Mouse (Mus musculus) hindbrain, embryonic 16.5 days (tissue): ENCODE results near the gene Arhgap21. TPM values are rescaled to one million over a fixed set of nuclear protein-coding genes. Genes with fewer than 3 reads are reported as not detected.

Experiments used
- ATAC-seq: fragments of 200-750 bp; cut with Nextera tagmentation; 2 replicates; pipeline ENCODE4 v1.8.0; 2017; ENCODE audit warnings: moderate TSS enrichment, moderate library complexity
- H3K27ac ChIP-seq: fragments of 300-500 bp; sonication (generic); 2 replicates; pipeline ENCODE4 v1.5.1; 2014; ENCODE audit warnings: low read depth, mild to moderate bottlenecking, control low read depth, low read length, moderate library complexity
- H3K27me3 ChIP-seq: fragments of 300-500 bp; sonication (generic); replicated peaks from 2 replicates; pipeline ENCODE4 v1.6.1; 2014; ENCODE audit warnings: low read length; ENCODE audit not compliant: control insufficient read depth, insufficient read depth
- H3K36me3 ChIP-seq: fragments of 300-500 bp; sonication (generic); 2 replicates; pipeline ENCODE4 v1.6.1; 2014; ENCODE audit warnings: mild to moderate bottlenecking, low read length, moderate library complexity, mixed read lengths; ENCODE audit not compliant: control insufficient read depth, insufficient read depth
- H3K4me1 ChIP-seq: fragments of 300-500 bp; sonication (generic); 2 replicates; pipeline ENCODE4 v1.6.1; 2014; ENCODE audit warnings: low read depth, low read length; ENCODE audit not compliant: control insufficient read depth, insufficient read depth
- H3K4me2 ChIP-seq: fragments of 300-500 bp; sonication (generic); 2 replicates; pipeline ENCODE4 v1.6.1; 2014; ENCODE audit warnings: mild to moderate bottlenecking, low read length, control low read depth, moderate library complexity
- H3K4me3 ChIP-seq: fragments of 300-500 bp; sonication (generic); 2 replicates; pipeline ENCODE4 v1.5.1; 2014; ENCODE audit warnings: mild to moderate bottlenecking, low read length, control low read depth, moderate library complexity
- H3K9ac ChIP-seq: fragments of 300-500 bp; sonication (generic); 2 replicates; pipeline ENCODE4 v1.6.1; 2014; ENCODE audit warnings: low read depth, mild to moderate bottlenecking, control low read depth, low read length, moderate library complexity
- H3K9me3 ChIP-seq: fragments of 300-500 bp; sonication (generic); 2 replicates; pipeline ENCODE4 v1.6.1; 2014; ENCODE audit warnings: mild to moderate bottlenecking, low read length, moderate library complexity; ENCODE audit not compliant: control insufficient read depth
- WGBS: fragments of 180-500 bp; shearing (Covaris S2); extraction: QIAGEN DNeasy Blood & Tissue Kit; methylation state at CpG from one replicate; pipeline ENCODE4 v1.1.7; 2014; 5-methylcytosine and 5-hydroxymethylcytosine counted together
- polyA plus RNA-seq: library from polyadenylated mRNA; unstranded; fragments of >200 nt; fragmentation: Nextera tagmentation; extraction: Ambion mirVana; gene quantifications from 2 replicates; pipeline ENCODE4 v1.2.1, GENCODE M21; 2015

Gene Arhgap21
- polyA plus RNA-seq, 1 experiment from 2014 or later: 24.7 TPM

DNA sequence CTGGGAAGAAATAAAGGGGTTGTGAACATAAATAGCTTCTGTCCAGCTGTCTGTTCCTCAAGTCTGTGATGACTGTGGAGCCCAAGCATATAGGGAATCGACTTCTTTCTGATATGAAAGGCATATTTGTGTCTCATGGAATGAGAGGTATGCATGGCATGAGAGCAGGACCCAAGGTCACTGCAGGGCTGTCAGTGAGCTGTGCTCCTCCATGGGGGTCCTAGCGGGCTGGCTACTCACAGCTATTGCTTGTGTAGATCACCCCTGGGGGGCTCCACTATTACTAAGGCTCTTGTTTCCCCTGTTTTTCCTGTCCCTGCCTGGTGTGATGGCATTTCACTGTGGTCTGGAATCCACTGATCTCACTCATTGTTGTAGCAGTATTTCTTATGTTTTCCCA lies 22.2 kb upstream of the Arhgap21 start:
- no peak overlapping the region for H3K9ac ChIP-seq
- no peaks in the 10 kb centered on the region for H3K36me3 ChIP-seq
- 60% methylated on average over 2 of the region's 2 CpGs for WGBS
- H3K27ac ChIP-seq: no peak overlapping the region
- no peak for ATAC-seq
- no peaks in the 10 kb centered on the region for H3K27me3 ChIP-seq
- H3K9me3 ChIP-seq: no peaks in the 10 kb centered on the region
- H3K4me3 ChIP-seq: no peak overlapping the region
- H3K4me1 ChIP-seq: no peaks in the 10 kb centered on the region
- H3K4me2 ChIP-seq: no peak overlapping the region

DNA sequence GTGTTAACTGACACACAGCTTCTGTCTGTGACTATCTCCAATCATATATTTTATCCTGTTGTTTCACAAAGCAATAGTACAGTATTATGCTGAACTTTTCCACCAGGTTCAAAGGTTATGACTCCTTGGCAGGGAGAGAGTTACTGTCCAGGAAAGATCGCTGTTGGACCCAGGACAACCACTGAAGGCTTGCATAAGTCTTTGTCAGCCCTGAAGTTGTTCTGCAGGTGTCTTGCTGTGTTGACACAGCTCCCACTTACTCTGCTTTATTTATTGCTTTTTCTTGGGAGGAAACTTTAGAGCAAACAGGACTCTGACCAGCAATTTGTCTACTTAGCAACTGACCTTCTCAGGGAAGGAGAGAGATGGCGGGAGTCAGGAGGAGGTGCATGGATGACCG lies 21.4 kb upstream of the Arhgap21 start:
- no peaks in the 10 kb centered on the region for H3K27me3 ChIP-seq
- no peaks in the 10 kb centered on the region for H3K4me1 ChIP-seq
- H3K9me3 ChIP-seq: no peaks in the 10 kb centered on the region
- H3K27ac ChIP-seq: no peak overlapping the region
- WGBS: 75% methylated on average over 3 of the region's 3 CpGs
- no peak overlapping the region for H3K4me2 ChIP-seq
- no peak overlapping the region for H3K9ac ChIP-seq
- H3K36me3 ChIP-seq: no peaks in the 10 kb centered on the region
- no peak for ATAC-seq
- H3K4me3 ChIP-seq: no peak overlapping the region

DNA sequence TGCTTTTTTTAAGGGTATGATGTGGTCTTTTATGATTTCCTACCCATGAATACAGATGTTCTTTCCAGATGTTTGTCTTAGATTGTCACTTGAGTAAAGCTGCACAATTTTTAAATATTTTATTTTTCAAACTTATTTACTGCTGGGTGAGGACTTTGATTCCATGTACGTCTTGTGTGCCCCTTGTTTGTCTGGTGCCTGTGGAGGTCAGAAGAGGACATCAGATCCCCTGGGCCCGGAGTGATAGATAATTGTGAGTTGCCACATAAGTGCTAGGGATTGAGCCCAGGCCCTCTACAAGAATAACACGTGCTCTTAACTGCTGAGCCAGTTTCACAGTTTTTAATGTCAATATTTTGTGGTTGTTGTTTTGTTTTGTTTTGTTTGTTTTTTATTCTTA lies 19.1 kb upstream of the Arhgap21 start:
- no peak overlapping the region for H3K4me3 ChIP-seq
- 82% methylated on average over 3 of the region's 3 CpGs for WGBS
- H3K27me3 ChIP-seq: no peaks in the 10 kb centered on the region
- no peak overlapping the region for H3K4me2 ChIP-seq
- H3K9ac ChIP-seq: no peak overlapping the region
- H3K9me3 ChIP-seq: no peaks in the 10 kb centered on the region
- no peaks in the 10 kb centered on the region for H3K4me1 ChIP-seq
- ATAC-seq: no peak
- no peaks in the 10 kb centered on the region for H3K36me3 ChIP-seq
- no peak overlapping the region for H3K27ac ChIP-seq

DNA sequence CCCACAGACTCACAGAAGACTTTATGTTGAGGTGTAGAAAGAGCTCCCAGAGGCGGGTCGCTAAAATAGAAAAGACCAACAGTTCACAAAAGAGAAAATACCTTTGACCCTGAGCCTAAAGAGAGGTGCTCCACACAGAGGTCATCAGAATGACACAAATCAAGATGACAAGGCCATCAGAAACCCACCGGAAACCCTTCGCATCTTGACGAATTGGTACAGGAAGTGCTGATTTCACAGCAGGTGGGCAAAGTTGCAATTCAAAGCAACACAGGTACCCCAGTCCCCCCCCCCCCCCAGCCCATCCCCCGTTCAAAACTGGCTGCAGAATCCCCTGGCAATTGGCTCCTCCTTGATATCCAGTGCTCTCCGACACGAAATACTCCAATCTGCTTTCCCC lies 10.0 kb upstream of the Arhgap21 start:
- H3K4me3 ChIP-seq: no peak overlapping the region
- H3K27me3 ChIP-seq: no peaks in the 10 kb centered on the region
- 76% methylated on average over 8 of the region's 8 CpGs for WGBS
- ATAC-seq: no peak
- no peaks in the 10 kb centered on the region for H3K9me3 ChIP-seq
- H3K4me2 ChIP-seq: no peak overlapping the region
- no peak overlapping the region for H3K27ac ChIP-seq
- H3K4me1 ChIP-seq: no peaks in the 10 kb centered on the region
- no peak overlapping the region for H3K9ac ChIP-seq
- H3K36me3 ChIP-seq: no peaks in the 10 kb centered on the region

GRCm38 (mm10) chr2:20977051-20977450 lies 8.4 kb upstream of the Arhgap21 start:
- no peak for ATAC-seq
- Histone ChIP-seq H3K27me3 (no peaks in the 10 kb centered on the region), H3K9me3 (no peaks in the 10 kb centered on the region), H3K4me3 (no peak overlapping the region), H3K36me3 (no peaks in the 10 kb centered on the region), H3K9ac (no peak overlapping the region), H3K4me1 (no peaks in the 10 kb centered on the region), H3K27ac (no peak overlapping the region), H3K4me2 (no peak overlapping the region)

DNA sequence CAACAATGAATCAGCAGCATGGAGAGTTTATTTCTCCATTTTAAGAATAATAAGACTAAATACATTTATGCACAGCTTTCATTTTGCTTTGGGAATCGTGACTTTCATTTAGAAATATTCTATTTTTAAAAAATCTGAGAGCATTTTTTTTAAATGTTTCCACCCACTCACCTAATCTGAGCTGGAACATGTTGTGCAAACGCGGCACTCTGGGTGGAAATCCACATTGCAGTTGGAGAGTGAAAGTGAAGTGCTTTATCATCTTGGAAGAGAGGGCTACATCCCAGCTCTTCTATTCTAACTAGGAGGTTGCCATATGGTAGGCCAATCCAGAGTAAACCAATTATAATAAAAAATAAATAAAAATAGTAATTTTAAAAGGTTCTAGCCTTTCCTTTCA lies 4.8 kb upstream of the Arhgap21 start:
- H3K4me3 ChIP-seq: no peak overlapping the region
- no peaks in the 10 kb centered on the region for H3K36me3 ChIP-seq
- H3K4me2 ChIP-seq: no peak overlapping the region
- H3K27ac ChIP-seq: no peak overlapping the region
- H3K27me3 ChIP-seq: no peaks in the 10 kb centered on the region
- H3K9me3 ChIP-seq: no peaks in the 10 kb centered on the region
- H3K9ac ChIP-seq: no peak overlapping the region
- WGBS: 89% methylated on average over 3 of the region's 3 CpGs
- no peak for ATAC-seq
- no peaks in the 10 kb centered on the region for H3K4me1 ChIP-seq

GRCm38 (mm10) chr2:20972180-20972579 lies 3.5 kb upstream of the Arhgap21 start:
- no peaks in the 10 kb centered on the region for H3K9me3 ChIP-seq
- H3K36me3 ChIP-seq: no peaks in the 10 kb centered on the region
- 78% methylated on average over 1 of the region's 1 CpGs for WGBS
- no peaks in the 10 kb centered on the region for H3K27me3 ChIP-seq
- no peak overlapping the region for H3K9ac ChIP-seq
- no peak for ATAC-seq
- H3K27ac ChIP-seq: no peak overlapping the region
- H3K4me2 ChIP-seq: no peak overlapping the region
- H3K4me1 ChIP-seq: no peaks in the 10 kb centered on the region
- no peak overlapping the region for H3K4me3 ChIP-seq

- no peaks in the 10 kb centered on the region for H3K36me3 ChIP-seq
- no peaks in the 10 kb centered on the region for H3K27me3 ChIP-seq
- H3K4me1 ChIP-seq: no peaks in the 10 kb centered on the region
- no peak overlapping the region for H3K9ac ChIP-seq
- no peak overlapping the region for H3K27ac ChIP-seq
- ATAC-seq: no peak
- H3K4me3 ChIP-seq: no peak overlapping the region
- H3K9me3 ChIP-seq: no peaks in the 10 kb centered on the region
- no peak overlapping the region for H3K4me2 ChIP-seq
These were observed 2.9 kb upstream of the Arhgap21 start for GRCm38 (mm10) chr2:20971628-20972027.

DNA sequence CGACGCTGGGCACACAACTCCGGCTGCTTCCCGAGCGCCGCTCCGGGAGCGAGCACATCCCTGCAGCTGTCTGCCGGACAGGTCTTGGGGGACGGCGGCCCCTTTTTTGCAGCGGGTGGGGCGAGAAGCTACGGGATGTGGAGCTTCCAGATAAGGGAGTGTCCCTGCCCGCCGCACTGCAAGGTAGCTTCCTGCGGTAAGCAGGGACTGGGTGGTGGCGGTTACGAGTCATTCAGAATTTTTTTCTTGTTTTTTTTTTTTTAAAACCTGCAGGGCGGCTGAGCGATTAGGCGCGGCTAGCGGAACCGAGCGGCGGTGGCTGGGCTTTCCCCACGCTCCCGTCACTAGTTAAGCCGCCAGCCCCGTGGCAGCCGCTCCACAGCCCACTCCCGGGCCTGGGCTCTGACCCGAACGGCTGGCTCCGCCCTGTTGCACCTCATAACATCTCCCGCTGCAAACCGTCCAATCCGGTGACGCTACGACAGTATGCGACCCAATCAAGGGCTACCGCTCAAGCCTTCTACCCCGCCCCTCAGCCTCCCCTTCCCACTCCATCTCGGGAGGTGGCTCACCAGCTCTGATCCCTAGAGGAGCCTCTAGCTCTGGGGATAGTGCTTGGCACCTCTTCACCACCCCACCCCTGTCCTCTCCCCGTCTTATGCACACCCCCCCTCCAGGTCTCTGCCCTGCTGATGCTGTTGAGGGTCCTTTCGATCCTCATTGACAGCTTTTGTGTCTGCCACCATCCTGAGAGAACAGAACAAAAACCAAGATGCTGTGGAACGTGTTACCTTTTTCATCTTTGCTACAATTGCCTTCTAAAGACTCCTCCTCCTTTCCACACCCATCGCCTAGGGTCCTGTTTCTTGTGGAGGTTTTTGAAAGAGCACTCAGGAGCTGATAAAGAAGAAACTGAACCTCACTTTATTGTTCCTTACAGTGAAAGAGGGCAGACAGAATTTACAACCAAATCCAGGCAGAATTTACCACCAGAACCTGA lies 820 bp upstream of the Arhgap21 start:
- peak; percentile 98 for ATAC-seq
- H3K27me3 ChIP-seq: no peaks in the 10 kb centered on the region
- no peaks in the 10 kb centered on the region for H3K9me3 ChIP-seq
- under 1% methylated on average over 48 of the region's 49 CpGs for WGBS
- peak overlapping the region; percentile 78 for H3K4me2 ChIP-seq
- peak overlapping the region; percentile 100 for H3K27ac ChIP-seq
- peak overlapping the region; percentile 99 for H3K9ac ChIP-seq
- no peaks in the 10 kb centered on the region for H3K36me3 ChIP-seq
- H3K4me3 ChIP-seq: peak overlapping the region; percentile 94
- H3K4me1 ChIP-seq: peaks cover 9% of the 10 kb centered on the region
